Mouse (Mus musculus): ENCODE measurements around the gene Adarb2.
"Not testable (repeated sequence)": the region's sequence is repeated elsewhere in the genome, so short reads cannot be mapped to it uniquely, and the experiment has no call there.

The Adarb2 gene

GRCm38 (mm10) chr13:8590460-8590859, 387.8 kb downstream of the Adarb2 start:
- DNase-seq, result no peak

DNA sequence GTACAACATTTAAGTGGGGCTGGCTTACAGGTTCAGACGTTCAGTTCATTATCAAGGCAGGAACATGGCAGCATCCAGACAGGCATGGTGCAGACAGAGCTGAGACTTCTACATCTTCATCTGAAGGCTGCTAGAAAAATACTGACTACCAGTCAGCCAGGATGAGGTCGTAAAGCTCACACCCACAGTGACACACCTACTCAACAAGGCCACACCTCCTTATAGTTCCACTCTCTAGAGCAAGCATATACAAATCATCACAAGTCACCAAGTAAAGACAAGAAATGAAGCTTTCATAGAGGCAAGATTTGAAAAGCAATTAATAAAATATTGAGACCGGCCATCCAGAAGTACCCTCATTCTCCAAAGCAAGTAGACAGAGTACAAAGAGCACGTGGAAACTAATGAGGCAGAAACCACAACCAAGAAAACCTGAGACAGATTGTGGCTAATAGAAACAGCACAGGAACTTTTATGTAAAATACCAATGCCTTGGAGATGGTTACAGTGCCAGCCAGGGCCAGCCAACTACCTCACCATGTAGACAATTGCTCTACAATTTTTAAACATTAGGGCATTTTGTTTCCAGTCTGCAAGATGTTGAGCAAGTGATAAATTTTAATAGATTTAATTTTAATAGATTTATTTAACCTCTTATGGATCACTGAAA, 394.4 kb downstream of the Adarb2 start:
- DNase-seq, result no peak

GRCm38 (mm10) chr13:8597647-8598017, 395.0 kb downstream of the Adarb2 start:
- DNase-seq, result no peak

DNA sequence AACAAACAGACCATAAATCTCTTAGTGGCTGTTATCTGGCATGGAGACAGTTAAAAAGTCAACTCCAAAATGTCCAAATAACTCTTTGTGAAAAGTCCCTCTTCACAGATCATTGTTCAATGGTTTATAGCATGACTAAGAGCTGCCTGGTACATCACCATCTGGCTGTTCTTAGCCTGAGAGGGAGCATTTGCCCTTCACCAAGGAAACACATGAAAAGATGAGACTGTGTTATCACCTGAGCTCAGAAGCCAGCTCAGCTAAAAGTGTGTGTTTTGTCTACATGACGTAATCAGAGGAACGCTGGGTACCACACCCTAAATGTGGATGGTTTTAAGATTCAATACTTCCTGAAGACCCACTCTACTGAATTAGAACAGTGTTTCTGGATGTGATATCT, 403.0 kb downstream of the Adarb2 start:
- no peak for DNase-seq

GRCm38 (mm10) chr13:8608040-8608439, 405.4 kb downstream of the Adarb2 start:
- DNase-seq, result no peak

DNA sequence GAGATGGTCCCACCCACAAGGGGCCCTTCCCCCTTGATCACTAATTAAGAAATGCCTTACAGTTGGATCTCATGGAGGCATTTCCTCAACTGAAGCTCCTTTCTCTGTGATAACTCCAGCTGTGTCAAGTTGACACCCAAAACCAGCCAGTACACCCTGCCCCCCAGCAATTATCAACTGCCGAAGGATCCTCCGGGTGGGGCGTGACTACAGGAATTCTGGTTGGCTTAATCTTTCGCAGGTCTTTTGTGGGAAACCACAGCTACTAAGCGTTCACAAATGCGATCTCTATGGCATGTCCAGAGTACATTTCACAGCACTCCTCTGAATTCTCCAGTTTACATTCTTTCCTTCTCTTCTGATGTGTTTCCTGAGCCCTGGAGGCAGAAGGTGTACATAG, 406.3 kb downstream of the Adarb2 start:
- not testable (repeated sequence) for DNase-seq

DNA sequence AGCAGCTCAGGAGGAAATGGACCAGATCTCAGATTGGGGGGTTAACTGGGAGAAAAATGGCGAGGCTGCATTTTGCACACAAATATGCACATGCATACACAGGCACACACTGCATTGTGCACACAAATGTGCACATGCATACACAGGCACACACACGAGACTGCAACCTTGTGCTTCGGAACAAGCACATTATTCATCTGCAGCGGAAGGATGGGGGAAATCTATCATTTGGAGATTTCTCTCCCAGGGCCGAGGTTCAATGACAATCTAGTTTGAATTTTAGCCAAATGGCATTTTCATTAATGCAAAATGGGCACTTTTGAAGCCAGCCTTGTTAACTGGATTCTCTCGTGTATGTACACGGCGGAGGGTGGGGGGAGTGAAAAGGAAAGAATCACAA, 408.3 kb downstream of the Adarb2 start:
- no peak for DNase-seq

DNA sequence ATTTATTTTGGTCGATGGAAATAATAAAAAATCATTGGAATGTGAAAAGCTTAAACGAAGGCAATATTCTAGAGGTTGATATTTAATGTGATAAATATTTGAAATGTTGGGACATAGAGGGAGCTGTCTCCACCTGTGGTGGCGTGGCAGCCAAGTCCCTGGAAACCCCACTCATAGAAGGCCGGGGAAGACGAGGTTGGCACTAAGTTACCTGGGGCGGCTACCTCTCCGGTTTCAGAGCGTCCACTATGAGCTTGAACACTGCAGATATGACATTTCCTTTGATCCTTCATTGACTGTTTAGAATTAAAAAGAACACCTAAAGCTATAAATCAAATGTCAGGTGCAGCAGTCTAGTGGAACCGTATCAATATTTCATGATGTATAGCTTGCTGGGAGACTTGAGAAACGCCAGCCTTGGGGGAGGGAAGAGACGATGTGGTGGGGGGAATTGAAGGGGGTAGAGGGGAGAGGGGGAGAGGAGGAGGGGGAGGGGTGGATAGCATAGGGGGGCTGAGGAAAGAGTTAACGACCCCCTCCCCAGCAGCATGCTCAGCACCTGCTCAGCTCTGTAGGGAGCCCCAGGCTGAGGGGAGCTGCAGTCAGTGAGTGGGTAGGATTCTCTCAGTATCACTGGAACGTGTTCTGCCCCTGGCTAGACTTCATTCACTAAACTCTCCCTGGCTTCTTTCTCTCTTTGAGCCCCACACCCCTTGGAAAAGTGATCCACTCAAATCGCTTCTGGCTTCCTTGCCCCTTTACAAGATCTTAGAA, 410.1 kb downstream of the Adarb2 start:
- DNase-seq, result no peak

- no peak for DNase-seq
Observed at GRCm38 (mm10) chr13:8616685-8617084, 414.0 kb downstream of the Adarb2 start.

GRCm38 (mm10) chr13:8622263-8622662, 419.6 kb downstream of the Adarb2 start:
- no peak for DNase-seq

DNA sequence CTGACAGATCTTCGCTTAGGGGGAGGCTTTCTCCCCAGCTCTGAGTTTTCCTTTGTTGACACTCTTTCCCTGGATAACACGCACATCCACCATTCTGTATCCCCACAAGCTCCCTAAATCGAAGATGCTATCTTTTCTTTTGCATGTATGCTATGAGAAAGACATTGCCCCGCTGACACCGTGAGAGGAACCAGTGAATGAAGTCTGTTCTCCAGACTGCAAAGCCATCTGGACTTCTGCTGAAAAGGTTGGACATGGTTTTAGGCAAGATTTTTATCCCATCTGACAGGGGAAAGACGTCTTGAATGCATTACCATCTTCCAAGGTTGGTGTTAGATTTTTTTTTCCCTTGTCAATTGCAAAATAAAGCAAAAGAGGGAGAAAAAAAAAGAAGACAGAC, 426.9 kb downstream of the Adarb2 start:
- no peak for DNase-seq

DNA sequence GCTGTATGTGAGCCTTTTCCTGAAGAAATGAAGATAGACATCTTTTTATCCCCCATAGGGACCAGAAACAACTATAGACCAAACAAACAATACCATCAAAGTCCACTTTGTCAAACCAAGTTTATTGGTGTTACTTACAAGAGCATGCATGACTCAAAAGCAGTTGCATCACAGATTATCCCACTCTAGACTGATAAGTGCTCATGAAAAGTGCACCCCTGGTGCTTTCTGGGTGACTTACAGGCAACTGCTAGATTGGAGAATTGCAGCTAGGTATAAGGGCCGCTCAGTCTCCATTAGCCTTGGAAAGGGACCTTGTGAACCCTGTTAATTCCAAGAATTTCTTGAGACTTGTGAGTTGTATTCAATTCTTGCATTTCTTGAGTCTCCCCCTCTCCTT, 429.0 kb downstream of the Adarb2 start:
- no peak for DNase-seq

GRCm38 (mm10) chr13:8632072-8632471, 429.4 kb downstream of the Adarb2 start:
- DNase-seq, result no peak

GRCm38 (mm10) chr13:8633385-8634337, 431.0 kb downstream of the Adarb2 start:
- no peak for DNase-seq

- no peak for DNase-seq
Observed at GRCm38 (mm10) chr13:8642084-8642483, 439.4 kb downstream of the Adarb2 start.

- no peak for DNase-seq
Observed at GRCm38 (mm10) chr13:8643920-8644319, 441.3 kb downstream of the Adarb2 start.

- no peak for DNase-seq
Observed at GRCm38 (mm10) chr13:8644805-8645679, 442.4 kb downstream of the Adarb2 start.

DNA sequence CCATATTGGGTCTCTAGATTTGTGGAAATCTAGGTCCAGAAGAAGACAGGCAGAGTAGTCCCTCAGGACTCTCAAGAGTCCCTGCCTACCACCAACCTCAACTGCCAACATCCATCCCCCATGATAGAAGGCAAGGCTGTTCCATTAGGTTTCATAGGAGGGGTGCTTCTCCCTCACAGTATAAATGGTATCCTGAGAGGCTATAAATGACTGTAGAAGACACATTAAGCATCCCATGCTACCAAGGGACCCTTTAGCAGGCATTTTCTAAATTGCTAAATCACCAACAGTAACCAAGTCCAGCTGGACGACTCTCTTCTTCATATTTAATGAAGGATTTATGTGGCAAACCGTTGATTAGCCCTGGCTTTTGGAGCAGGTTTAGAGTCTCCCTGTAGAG, 446.6 kb downstream of the Adarb2 start:
- no peak for DNase-seq

DNA sequence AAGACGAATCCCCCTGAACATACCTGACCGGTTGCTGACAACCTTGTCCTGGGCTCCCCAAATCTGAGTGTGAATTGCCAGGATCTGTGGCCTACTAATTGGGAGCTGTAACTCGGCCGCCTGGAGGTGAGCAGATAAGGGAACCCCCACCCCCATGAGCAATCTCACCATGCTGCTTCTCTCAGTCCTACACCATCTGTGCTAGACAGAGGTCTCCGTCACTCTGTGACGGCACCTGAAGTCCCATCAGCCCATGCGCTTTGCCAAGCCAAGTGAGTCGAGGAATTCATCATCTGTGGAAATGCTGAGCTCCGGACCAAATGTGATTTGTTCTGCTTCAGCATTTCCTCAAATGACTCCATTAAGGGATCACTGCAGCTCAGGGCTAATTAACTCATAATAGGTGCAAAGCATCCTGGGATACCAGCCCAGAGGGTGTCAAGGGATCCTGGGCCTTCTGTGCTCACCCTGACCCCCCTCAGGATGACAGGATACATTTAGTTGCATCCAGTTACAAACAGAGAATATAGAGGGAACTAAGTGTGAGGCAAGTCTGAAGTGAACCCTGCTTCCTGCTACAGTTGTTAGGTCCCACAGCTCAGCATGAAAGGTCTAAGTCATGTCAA, 462.1 kb downstream of the Adarb2 start:
- no peak for DNase-seq

GRCm38 (mm10) chr13:8677174-8677573, 474.5 kb downstream of the Adarb2 start:
- DNase-seq, result no peak

DNA sequence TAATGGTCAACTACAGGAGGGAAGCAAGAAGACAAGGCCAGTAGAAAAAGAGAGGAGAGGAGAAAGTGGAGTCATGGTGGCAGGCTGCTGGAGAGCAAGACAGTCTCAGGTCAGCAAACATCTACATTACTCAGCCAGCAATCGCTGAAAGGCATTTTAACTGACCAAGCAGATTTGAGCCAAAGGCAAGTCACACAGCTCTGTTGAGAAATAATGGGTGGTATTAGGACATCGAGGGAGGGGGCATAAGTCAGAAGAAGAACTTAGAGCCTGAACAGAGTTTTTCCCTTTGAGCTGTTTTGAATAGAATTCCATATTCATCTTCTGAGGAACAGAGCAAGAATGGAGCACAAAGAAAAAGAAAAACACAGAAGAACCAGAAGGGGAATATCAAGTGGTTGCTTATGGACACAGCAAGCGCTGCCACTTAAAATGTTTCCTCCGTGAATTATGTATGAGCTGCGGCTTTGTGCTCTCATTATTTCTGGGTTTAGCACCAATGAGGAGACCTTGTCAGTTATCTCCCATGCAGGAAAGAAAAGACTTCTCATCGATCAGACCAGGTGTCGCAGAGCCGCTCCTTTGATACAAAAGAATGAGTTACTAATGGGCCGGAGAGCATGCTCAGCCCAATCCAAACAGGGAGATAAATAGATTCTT, 477.9 kb downstream of the Adarb2 start:
- DNase-seq, result no peak

Measured in right cerebral cortex, postnatal 25 days (tissue).